Mouse (Mus musculus): ENCODE measurements at regions not wholly inside any gene's neighbourhood (a gene's known extent, or its start where the extent isn't known, plus 50 kb on each side); places are given as distances from the start of the nearest gene placed in this dataset.

DNA sequence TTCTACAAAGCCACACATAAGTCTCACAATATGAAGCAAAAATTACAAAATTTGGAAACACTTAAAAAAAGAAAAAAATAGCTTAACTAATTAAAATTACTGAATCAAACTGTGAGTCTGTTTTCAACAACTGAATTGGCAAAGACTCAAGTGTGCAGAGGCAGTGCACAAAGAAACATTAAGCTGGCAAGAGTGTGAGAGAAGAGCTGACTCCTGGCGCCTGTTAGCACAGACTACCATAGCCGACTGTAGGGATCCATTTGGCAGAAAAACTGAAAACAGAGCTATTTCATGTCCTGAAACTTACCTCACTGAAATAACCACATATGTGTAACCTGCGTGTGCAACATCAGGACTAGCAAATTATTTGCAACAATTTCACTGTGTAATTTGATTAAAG lies 746.4 kb upstream of the Cypt12 start:
- no peak for DNase-seq (ENCODE audit: low spot score)

- no peak for DNase-seq (ENCODE audit: low spot score)
Observed at GRCm38 (mm10) chr3:17214031-17214430, 734.2 kb upstream of the Cypt12 start.

DNA sequence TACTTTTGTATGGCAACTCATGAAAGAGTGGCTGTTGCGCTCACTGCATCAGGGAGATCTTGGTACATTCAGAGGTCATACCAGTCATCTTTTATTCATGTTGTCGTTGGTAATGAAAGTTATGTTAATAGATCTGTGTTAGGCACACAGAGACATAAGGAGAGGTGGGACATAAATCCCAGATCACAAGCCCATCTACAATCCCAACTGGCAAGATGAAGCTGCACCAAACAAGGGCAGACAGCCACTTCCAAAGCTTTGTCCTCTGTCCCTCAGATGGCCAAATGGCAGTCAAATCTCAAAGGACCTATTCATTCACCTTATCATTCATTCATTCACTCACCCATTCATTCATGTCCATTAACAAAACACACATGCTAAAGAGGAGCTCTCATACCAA lies 731.4 kb upstream of the Cypt12 start:
- DNase-seq (ENCODE audit: low spot score): no peak

DNA sequence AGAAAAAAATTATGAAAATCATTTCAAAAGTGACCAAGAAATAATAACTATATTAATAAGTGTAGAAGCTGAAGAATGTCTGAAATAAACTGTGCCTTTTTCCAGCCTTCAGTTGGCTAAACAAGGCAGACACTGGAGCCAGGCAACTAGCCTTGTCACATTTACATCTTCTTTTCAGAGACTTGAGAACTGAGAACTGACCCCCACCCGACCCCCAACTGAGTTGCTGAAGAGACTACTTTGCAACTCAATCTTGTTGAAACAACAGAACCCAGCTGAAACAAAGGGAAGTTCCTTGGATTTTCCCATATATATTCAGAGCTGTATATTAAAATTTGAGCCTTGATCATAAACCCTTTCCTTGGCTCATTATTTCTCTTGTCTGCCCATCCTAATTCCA lies 709.8 kb upstream of the Cypt12 start:
- no peak for DNase-seq (ENCODE audit: low spot score)

DNA sequence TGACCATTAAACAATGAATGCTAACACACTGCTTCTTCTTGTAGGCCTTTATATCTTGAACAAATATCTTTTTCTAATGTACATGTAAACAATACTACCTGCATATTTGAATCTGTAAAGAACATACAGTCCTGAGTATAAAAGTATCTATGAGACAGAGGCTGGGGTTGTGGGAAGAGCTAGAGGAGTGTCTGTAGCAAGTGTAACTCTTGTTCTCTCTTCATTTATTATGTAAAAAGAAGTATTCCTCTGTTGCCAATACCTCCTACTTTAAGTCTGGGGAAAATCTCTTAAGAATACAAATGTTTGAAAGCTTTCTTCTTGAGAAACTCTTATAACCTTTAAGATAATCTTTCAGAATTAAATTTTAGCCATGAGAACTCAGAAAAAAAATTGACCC lies 689.8 kb upstream of the Cypt12 start:
- DNase-seq (ENCODE audit: low spot score): no peak

GRCm38 (mm10) chr3:17259093-17259492 lies 689.1 kb upstream of the Cypt12 start:
- DNase-seq (ENCODE audit: low spot score): no peak

- DNase-seq (ENCODE audit: low spot score): no peak
Observed at GRCm38 (mm10) chr3:17281231-17281630, 667.0 kb upstream of the Cypt12 start.

DNA sequence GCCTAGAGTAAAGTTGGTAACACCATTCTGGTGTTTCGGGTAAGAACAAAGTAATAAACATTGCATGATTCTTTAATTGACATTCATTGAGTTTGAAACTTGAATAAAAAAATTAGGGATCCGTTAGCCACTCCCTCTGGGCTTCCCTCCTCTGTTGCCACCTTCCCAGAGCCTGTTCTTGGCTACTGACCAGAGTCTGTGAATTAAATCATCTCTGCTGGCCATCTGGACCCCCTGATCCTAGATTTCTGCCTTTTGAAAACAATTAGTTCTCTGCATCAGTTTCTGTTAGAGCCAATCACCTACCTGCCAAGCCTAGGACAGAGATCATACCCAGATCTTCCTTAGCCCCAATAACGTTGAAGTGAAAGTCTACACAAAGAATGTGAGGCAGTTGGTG lies 665.3 kb upstream of the Cypt12 start:
- no peak for DNase-seq (ENCODE audit: low spot score)

- DNase-seq (ENCODE audit: low spot score): no peak
Observed at GRCm38 (mm10) chr3:17317523-17317922, 630.7 kb upstream of the Cypt12 start.

DNA sequence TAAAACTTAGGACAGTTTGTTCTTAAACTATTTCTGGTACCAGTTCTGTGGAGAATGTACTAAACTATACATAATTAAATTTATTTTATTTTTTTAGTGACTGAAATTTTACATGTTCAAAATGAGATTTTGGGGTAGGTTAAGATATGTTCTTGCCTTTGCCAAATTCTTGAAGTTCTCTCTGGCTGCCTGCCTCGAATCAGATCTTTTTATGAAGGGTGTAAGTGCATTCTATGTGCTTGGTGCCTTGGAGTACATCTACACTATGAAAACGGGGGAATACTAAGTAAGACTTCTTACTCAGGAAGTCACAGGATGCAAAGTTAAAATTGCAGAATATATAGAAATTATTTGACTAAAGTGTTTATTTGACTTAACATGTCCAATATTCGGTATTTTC lies 629.8 kb upstream of the Cypt12 start:
- DNase-seq (ENCODE audit: low spot score): no peak

DNA sequence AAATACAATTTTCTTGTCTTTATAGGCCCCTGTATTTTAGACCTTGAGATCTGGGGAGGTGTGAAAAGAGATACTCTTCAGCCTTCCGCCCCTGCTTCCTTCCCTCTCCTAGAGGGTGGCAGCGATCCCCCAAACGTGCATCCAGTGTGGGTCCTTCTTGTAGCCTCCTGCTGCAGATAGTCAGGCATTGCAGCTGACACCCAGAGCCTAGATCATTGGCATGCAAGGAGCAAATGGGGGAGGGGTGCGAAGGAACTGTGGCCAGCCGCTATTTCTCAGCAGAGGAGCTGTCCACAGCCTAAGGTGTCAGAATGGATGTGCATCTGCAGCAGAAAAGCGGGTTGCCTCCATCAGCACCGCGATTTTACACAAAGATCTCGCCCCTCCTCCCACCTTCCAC lies 629.0 kb upstream of the Cypt12 start:
- DNase-seq (ENCODE audit: low spot score): peak; percentile 10

DNA sequence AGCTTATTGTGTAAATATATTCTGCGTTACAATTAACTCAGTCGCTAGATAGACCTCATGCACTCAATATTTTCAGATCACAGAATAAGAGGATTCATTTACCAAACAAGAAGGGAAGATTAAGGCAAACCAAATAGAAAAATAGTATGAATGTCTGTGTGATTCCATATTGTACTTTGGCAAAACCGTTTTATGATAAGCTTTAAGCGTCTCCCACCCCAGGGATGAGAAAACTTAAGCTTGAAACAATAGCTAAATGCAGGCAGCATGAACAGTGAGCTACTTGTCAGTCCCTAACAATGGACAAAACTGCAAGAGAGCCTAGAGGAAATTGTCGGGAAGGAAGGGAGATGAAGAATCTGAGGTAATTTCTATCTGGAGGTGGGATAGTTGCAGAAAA lies 628.3 kb upstream of the Cypt12 start:
- no peak for DNase-seq (ENCODE audit: low spot score)

DNA sequence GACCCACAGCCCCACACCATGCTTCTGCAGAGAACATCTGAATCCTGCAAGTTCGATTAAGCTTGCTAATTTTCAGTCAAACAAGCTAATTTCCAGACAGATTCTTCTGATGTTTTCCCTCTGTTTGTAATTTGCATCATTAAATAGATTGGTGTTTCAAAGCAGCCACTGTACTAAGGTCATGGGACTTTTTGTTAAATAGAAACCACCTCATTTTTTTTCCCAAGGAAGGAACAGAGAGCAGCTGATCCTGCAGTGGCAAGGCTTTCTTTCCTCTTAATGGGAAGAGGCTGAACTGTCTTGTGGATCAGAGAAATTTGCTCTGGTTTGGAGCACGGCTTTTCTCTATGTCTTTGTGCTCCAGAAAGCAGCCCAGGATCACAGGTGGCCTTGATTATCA lies 625.9 kb upstream of the Cypt12 start:
- DNase-seq (ENCODE audit: low spot score): no peak

- no peak for DNase-seq (ENCODE audit: low spot score)
Observed at GRCm38 (mm10) chr3:17324816-17325215, 623.4 kb upstream of the Cypt12 start.

- no peak for DNase-seq (ENCODE audit: low spot score)
Observed at GRCm38 (mm10) chr3:17325821-17326220, 622.4 kb upstream of the Cypt12 start.

DNA sequence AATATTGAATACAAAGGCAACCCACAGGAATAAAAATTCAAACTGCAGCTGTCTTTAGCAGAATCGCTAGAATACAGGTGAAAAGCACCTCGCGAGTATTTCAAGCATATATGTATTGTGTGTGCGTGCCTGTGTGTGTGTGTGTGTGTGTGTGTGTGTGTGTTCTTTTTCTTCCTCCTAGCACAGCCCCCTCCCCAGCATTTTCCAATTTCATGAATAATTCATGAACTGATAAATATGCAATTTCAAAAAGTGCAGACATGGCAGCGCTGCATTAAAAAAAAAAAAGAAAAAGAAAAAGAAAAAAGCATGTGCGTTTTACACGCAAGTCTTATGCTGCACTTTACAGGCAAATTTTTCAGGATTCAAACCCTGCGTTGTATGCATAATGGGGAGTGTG lies 621.9 kb upstream of the Cypt12 start:
- no peak for DNase-seq (ENCODE audit: low spot score)

DNA sequence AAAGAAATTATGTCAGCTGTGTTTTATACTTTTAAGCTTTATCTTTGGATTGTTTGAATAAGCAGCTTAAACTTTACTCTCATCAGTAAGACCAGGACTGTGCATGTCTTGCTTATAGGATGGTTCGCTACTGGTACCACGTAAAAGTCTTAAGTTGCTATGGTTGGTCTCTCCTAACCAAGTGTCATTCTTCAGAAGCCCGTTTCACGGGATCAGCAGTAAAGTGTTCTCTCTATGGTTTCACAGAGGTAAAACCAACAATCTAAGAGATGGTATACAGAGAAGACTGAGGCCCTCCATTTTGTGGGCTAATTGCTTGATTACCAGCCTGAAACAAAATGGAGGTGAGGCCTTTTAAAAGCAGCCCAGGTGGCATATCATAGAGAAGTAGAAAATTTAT lies 621.4 kb upstream of the Cypt12 start:
- no peak for DNase-seq (ENCODE audit: low spot score)

GRCm38 (mm10) chr3:17327706-17328105 lies 620.5 kb upstream of the Cypt12 start:
- DNase-seq (ENCODE audit: low spot score): no peak

GRCm38 (mm10) chr3:17329411-17329810 lies 618.8 kb upstream of the Cypt12 start:
- no peak for DNase-seq (ENCODE audit: low spot score)

DNA sequence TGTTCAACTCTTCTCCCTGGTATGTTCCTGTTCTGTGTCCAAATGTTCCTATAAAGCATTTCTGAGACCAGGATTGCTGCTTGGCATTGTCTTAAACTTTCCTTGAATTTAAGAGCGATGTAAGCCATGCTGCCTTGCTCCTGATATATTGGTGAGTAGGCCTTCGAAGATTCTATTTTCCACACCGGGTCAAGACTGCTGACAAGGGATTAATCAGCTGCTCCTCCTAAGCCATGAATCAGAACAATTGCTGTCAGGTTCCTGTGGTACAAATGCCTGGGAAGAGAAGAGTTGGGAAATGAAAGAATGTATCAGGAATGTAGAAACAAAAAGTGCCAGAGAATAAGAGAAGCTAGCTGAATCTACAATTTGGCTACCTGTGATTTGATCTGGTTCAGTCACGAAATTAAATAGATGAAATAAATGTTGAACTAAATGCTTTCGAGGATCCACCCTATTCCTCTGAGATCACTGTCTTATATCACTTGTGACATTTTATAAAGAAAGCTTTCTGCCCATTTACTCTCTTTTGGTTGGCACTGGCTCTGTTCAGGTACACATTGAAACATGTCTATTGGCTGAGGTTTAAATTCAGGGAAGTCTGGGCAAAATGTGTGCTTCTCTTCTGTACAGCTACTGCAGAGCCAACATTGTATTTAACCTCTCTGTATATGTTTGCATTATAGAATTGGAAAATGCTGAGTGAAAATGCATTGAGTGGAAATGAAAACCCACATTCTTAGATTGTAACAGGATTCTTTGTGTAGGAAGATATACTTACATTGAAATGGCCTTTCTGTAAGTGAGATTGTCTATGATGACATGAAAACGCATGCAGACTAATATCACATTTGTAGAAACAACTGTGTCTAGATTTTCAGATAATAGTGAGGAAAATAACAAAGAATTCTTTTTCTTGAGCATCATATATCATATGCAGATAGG lies 617.5 kb upstream of the Cypt12 start:
- DNase-seq (ENCODE audit: low spot score): no peak

- DNase-seq (ENCODE audit: low spot score): no peak
Observed at GRCm38 (mm10) chr3:17360253-17360652, 588.0 kb upstream of the Cypt12 start.
